Mouse (Mus musculus): ENCODE data around the gene Chrnb4.

Chrnb4 gene

DNA sequence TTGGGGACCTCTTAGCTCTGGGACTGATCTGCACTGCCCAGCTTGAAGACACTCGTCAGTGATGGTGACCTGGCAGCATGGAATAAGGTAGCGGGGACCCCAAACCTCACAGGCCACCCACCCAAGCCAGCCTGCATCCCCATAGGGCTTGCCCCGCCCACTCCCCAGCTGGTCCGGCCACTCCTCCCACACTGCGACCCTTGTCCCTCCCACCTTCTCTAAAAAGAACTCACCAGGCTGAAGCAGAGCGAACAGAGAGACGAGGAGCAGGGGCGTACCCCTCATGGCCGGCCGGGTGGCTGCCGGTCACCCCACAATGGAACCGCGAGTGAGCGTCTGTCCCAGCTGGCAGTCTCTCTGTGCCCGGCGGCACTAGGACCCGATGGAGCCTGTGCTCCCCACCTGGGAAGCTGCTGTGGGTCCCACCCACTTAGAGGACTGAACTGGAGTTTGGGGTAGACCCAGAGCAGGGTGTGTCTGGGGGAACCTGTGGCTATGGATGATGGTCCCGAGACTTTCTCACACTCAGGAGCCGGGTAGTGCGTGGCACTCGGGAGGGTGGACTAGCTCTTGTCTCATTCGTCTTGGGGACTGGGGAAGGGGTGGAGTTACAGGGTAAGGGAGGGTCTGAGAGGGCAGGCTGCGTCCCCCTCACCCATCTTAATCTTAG lies at the start of gene Chrnb4:
TSS of gene Chrnb4 (minus strand) at position 569 of the 670 bp plus-strand sequence.
- peak; percentile 26 to 38 for DNase-seq

DNA sequence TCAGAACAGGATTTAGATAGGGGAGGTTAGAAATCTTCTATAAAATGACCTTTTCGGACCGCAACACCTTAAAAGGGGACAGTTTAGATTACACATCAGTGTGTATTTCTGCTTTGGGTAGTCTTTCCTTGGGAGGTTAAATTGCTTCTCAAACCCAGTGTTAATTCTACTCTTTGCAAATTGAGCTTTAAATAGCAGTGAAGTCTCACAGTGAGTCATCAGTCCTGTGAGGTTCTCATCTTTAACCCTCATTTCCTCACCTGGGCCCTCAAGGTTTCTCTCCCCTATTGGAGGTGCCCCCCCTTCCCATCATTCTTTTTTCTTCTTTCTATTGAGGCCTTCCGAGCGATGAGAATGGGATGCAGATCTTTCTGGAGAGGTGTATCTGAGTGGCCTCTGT lies 48.3 kb upstream of the Chrnb4 start:
- DNase-seq = no peak

DNA sequence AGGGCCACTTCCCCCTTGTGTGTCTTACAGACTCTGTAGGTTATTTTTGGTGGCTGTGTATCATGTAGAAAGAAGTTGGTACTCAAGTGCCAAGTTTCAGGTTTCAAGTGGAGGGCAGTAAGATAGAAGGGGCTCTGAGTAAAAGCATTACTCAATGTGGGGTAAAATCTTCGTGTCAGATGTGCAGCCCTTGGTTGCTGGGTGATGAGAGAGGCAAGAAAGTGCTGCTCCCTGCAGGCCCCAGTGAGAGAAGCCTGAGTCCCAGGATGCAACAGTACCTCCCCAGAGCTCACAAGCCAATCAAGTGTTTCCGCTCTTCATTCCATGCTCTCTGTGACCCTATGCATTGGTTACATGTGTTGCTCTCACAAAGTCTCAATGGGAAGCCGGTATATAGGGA lies 47.5 kb upstream of the Chrnb4 start:
- no peak for DNase-seq

DNA sequence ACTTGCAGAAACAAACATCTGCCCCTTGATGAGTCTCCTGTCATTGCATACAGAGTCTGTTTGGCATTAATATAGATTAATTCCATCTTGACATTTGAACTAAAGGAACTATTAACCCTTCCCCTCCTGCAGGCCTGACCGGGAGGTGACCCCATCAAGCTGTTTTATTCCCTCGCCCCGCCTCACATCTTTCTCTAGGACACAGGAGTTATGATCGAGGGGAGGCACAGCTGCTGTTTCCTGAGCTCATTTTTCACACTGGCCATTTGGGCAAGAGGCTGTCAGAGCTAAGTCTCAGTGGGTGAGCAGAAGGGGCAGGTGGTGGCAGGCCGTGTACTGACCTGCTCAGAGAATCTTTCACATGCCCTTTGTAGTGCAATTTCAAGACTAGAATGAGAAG lies 41.6 kb upstream of the Chrnb4 start:
- peak; percentile 38 to 43 for DNase-seq

DNA sequence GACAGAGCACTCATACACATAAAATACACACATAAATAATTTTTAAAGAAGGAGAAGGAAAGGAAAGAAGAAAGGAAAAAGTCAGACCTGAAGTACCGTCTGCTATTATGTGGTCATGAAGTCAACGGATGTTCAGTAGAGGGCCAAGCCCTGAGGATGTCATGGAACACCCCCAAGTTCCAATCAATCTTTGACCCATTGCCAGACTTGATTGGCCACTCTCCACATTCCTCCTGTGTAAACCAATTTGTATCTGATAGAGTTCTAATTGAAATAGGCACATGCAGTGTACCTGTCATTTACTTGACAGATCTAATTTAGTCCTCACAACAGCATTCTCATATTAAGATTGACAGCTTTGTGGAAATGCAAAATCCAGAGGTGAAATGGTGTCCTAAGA lies 40.6 kb upstream of the Chrnb4 start:
- DNase-seq = peak; percentile 59 to 62

DNA sequence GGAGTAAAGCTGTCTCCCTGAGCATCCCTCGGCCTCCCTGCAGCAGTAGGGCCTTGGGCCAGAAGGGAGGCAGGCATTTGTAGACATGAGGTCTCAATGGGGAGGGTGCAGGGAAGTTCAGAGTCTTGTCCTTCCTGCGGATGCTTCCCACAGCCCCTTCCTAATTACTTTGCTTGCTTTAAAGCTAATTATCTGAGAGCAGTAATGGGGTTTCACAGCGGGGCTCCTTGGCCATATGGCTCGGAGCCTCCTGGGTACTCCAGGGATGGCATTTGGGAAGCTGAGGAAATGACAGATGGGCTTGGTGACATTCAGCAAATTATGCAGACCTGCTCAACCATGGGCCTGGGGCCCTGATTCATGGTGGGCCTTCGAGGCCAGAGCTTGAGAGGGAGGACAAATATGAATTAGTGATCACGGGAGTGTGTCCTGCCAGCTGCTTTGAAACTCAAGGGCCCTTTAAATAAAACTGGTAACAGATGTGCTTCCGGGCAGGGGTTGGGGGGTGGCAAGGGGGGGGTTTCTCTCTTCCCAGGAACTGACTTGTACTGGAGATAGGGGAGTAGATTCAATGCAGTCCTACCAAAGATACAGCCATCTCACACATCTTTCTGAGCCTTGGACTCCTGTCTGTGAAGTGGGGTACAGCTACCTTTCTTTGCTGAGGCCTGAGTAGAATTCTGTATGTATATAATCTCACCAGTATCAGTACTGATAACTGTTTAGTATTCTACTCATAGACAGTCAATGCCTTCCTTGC lies 34.8 kb upstream of the Chrnb4 start:
- peak; percentile 91 to 96 for DNase-seq

DNA sequence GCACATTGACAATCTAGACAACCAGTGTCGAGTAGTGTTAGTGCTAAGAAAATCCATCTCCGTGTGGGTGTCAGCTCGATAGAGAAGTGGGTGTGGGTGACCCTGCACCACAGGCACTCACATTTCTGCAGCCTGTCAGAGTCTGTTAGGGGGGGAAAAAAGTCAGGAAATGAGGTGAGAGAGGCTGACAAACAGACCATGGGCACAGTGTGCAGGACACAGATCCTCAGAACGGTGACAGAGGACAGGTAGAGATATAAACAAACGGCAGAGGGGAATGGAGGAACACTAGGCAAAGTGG lies 19.3 kb upstream of the Chrnb4 start:
- no peak for DNase-seq

DNA sequence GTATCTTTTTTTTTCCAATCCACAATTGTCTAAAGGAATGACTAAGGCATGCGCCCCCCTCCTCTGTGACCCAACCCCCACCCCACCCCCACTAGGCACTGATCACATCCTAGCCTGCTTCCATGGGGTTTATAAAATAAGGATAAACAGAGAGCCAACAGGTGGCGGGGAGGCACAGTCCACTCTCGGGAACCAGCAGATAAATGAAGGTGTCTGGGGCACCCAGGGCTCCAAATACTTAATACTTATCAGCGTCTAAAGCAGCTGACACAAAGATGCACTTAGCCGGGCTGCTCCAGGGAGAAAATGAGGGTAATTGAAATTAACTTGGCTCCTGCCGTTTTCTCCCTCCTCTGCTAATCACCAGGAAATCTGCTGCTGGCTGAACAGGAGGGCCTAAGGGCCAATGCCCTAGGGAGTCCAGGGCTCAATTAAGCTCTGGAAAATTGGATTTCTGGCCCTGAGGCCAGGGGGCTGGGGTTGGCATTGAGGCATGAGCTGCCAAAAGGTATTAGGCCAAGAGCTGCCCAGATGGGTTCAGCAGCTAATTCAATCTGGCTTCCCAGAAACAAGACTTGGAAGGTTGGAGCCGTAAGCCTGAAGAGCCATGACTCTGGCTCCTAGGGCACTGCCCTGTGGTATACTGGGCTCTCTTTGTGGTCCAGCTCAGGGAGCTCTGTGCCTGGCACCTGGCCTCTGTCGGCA lies 18.8 kb upstream of the Chrnb4 start:
- DNase-seq = peak; percentile 84 to 93

DNA sequence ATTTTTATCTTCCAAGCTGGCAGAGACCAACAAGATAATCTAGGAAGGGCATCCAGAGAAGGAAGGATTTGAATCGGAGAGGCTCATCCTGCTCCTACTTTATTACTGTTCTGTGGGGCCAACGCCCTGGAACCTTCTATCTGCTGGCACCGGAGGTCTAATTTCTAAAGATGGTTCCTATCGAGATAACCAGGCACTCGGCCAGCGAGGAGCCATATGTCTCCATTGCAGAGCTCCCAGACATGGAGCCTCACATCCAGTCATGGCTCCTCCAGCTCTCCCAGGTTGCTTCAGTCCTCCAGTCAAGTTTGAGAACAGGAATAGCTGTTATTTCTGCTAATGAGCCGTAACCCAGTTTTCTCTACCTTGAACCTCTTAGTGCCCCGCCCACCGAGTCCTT lies 16.7 kb upstream of the Chrnb4 start:
- DNase-seq = peak; percentile 84 to 91

DNA sequence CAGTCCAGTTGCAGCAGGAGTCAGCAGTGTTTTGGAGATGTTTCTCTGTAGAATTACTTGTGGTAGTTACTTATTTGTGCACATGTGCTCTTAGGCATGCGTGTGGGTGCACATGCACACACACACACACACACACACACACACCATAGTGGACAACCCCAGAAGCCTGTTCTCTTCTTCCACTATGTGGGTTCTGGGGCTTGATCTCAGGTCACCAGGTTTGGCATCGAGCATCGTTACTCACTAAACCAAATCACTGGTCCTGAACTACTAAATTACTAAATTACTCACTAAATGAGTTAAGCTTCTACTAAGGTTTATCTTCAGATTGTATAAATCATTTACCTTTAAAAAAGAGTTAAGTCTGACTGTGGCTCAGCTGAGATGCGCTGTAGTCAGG lies 9.5 kb upstream of the Chrnb4 start:
- no peak for DNase-seq

DNA sequence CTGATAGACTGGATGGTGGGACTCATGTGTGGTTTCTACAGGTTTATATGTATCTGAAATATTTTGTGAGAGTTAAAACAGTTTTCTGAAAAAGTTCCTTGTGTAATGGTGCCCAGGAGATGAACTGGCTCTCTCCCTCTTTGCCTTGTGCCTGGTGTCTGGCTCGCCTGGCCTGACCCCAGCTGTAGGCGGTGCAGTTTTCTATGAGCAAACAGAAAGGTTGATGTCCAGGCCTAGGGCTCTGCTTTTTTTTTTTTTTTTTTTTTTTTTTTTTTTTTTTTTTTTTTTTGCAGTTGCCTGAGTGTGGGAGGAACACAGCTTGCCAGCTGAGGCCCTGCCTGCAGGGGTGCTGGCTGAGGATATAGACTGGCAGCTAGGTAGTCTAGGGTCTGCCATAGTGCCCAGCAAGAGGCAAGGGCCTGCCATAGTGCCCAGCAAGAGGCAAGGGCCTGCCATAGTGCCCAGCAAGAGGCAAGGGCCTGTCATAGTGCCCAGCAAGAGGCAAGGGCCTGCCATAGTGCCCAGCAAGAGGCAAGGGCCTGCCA lies 6.9 kb upstream of the Chrnb4 start:
- peak; percentile 44 to 80 for DNase-seq

DNA sequence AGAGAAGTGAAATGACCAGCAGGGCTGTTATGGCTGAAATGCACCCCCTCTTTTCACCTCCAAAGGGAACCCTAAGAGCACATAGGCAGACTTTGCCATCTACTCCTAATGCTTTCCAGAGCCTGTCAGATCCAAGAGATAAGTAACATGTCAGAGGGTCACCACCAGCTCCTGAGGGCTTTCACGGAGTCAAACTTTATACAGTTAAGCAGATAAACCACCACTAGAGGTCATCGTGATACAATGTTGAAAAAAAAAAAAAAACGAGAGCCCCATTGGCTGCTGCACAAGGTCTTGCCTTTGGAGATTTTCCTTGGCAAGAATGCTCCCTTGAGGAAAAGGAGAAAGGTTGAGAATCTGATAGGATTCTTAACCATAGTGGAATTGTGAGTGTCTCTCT lies 1.8 kb downstream of the Chrnb4 start:
- DNase-seq = peak in 1 of 2 experiments; percentile 59

DNA sequence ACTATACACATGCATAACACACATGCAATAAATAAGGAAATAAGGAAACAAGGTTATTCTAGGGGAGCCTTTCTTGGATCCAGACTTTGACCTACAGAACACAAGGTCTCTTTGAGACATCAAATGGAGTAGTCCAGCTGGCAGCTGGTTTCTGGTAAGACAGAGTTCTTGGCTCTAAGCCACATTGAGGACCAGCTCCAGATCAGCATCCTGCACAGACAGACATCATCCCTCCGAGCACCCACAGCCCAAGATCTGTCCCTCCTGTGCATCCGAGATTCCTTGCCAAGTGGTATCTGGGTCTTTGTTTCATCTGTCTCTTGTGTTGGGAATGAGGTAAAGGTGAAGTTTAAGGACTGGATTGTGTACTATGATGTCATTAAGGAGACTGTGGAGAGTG lies 3.6 kb downstream of the Chrnb4 start:
- peak; percentile 63 for DNase-seq

DNA sequence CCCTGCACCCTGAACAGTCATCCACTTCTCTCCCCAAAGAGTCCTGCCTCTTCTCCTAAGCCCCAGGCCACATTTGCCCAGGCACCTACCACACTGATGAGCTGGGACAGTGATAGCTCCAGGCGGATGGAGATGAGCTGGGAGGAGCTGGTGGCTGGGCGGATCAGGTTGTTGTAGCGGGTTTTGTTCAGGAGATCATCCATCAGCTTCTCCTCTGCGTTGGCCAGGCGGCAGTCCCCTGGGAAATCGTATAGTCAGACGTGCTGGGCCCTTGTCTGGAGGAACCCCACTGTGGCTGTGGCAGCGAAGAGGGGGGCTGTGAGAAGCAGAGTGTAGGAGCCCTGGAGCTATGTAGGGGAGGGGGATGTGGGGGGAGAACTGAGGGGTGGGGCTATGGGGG lies 4.9 kb downstream of the Chrnb4 start:
- DNase-seq = no peak

DNA sequence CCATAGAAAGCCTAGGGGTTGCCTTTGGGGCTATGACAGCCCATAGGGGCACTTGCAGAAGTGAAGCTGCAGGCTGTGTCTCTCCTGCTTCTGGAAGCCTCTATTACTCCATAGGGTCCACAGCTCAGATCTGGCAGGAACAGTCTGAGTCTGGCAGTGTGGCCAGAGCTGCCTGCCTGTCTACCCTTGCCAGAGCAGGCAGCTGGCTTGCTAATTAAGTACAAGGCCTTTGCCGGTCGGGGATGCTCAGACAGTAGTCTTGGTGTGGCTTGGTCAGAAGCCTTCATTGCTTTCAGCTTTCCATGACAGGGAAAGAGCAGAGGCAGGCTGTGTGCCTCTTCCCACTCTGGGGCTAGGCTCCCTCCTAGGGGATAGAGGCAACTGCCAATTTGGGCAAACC lies 7.2 kb downstream of the Chrnb4 start:
- DNase-seq = peak; percentile 79 to 88

DNA sequence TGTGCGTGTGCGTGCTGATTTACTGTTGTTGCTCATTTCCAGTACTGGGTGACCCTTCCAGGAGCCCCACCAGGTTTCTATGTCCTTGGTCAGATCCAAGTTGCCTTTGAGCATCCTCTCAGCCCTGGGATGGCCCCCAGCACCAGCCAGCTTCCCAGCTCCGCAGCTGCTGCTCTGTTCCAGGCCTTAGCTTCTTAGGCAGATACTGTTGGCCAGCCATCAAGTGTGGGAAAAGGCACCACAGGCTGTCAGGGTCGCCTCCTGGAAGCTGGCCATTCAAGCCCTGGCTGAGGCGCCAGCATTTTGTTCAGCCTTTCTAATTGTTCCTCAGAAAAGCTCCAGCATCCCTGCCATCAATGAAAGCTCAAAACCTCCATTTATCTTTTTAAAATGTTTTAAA lies 8.6 kb downstream of the Chrnb4 start:
- peak; percentile 89 to 94 for DNase-seq

DNA sequence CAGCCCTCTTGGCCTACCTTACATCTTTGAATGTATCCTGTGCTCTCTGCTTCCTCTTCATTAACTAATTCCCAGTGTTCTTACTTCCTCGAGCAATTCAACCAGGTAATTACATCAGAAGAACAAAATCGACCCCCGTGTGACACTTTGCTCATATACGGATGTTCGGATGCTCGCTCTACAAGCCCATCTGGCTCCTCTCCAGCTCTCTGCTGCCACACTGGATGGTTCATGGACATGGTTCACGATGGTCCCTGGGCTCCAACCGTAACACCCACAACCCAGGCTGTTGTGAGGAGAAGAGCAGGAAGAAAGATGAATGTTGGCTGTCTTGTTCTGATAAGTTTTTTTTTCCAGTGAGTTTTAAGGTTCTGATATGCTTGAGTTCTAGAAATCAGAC lies 9.6 kb downstream of the Chrnb4 start:
- peak; percentile 53 to 55 for DNase-seq

DNA sequence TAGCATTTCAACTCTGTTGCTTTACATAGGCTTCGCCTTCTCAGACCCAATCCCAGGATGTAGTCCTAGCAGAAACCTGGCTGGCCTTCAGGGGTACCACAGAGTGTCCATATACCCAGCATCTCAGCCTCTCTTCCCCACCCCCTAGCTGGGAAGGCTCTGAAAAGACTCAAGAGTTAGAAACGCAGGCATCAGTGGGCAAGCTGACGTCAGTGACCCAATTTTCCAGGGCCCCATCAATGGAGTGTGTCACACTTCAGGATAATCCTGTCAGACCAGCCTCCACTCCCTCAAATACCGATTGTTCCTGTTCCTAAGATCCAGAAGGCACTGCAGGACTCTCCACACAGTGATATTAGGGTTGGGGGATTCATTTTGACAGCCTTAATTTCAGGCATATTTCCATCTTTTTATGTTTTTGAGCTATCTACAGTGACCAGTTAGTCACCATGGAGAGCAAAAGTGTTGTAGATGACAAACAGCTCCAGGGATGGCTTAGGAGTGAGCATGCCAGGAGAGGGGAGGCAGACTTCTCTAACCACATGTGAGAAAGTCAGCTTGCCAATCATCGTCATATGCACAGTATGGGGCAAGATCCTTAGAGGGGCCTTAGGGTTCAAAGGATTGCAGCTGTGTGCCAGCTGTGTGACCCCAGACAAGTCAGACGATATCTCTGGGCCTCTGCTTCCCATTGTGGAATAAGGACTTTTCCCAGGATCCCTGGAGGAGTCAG lies 17.0 kb downstream of the Chrnb4 start:
- no peak for DNase-seq

DNA sequence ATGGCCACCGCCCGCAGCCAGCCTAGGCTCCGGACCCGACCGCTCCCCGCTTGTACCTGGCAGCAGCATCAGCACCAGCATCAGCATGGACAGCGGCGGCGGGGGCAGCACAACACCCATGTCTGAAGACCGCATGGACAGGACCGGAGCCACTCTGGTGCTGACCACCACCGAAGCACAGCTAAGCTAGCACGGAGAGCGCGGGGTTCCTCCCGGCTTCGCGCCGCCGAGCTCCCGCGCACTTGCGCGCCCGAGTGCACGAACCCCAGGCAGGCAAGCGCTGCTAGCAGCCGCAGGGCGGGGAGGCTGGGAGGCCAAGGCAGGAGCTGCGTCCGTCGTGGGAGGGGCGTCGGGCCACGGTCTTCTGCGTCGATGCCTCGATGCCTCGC lies 22.3 kb downstream of the Chrnb4 start, which contains the start of gene Chrna3:
TSS of gene Chrna3 (minus strand) at position 288 of the 389 bp plus-strand sequence.
- DNase-seq = peak; percentile 70 to 76

DNA sequence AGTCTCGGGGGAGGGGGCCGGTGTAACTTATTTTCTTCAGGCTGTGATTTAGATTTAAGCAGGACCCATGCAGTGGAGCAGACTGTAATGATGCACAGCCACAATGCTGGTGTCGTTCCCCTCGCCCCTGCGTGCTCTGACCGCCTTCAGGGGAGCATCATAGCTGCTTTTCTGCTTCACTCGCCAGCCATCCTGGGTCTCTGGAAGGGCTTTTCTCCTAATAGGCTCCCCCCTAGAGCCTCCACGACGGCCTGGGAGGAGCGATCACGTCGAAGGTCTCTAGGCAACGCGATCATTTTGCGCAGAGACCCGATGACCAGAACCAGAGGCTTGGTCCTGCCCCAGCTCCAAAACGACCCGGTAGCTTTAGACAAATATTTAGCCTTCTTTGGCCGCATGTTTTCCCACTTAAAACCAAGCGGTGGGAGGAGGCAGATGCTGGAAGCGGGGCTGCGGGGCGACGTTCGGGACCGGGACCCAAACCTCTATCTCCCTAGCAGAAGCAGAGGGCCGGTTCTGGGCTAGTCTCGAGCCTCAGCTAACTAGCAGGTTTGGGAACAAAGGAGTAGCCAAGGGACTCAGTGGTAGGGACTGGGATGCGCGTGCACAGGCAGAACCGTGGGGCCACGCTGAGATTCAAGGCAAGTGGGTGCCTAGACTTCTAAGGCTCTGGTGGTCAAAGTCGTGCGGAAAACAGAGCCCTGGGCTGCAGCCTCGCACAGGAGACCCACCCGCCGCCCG lies 22.9 kb downstream of the Chrnb4 start:
- DNase-seq = peak; percentile 43 to 46

DNA sequence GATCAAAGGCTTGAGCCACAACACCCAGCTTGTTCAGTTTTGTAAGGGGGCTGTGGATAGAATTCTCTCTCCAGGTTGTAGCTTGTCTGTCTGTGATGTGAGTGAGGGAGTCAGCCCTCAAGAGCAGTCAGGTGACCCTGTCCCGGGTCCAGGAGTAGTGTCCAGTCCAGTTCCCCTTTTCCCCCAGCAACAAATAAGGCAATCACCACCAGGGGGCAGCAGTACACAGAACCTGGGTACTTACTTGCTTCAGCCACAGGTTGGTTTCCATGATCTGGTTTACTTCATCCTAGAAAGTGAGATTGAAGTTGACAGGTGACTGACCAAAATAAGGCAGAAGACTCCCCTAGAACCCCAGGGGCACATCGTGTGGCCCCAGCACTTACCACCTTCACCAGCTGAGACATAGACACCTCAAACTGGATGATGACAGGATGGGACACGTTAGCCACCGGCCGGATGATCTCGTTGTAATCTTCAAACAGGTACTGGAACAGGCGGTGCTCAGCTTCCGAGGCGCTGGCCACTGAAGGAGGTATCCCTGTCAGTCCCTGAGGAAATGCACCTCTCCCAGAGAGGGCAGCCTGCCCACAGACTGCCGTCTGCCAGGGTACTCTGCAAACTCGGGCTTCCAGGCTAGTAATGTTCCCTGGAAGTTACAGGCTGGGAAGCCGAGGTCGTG lies 24.5 kb downstream of the Chrnb4 start:
- peak; percentile 95 to 98 for DNase-seq

DNA sequence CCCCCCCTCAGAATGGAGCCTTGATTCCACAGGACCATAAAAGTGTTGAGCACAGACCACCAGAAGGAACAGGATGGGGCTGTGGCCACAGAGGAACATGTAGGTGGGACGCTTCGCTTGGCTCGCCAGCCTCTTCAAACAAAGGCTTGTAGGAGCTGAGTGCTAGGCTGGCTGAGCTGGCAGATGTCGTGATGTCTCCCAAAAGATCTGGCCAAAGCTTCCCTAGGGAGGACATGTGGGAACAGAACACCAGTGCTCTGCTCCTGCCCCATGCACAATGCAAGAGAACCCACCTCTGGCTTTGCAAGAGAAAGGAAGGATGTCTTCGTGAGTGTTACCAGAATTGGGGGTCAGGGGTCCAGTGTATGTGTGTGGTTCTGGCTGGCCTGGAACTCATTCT lies 25.3 kb downstream of the Chrnb4 start:
- DNase-seq = no peak
